Mouse (Mus musculus): Measurements from ENCODE around the gene Sulf2.

DNA sequence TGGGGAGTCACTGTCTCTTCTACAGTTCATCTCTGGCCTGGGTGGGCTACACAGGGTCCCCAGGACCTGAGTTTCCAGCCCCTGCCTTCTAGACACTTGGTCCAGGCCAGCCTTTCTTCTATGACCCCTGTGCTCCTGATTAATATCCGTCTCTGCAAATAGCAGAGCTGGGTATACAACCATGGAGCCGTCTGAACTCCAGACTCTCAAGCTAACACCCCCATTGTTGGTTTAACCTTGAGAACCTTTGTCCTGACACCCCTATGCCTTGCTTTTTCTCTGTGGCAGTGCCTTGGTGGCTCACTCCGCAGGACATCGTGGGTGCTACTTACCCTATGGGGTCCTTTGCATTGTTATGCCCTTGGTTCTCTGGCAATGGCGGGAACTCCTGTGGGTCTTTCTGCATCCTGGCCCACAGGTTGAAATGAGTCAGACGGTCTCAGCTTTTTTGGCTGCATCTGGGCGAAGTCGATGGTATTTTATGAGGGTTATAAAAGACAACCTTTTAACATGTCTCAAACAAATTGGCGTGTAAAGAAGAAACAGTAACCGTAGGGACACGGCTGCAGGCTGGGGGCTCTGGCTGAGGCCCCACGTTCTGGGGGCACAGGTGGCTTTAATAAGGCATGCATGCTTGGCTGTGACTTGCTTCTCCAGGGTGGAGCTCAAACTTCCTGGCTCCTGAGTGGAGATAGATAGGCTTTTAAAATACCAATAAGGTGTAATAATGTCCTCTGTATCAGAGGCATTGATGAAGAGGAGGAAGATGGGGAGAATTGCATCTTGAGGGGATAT lies 2.5 kb upstream of the Sulf2 start:
- no peak for TF ChIP-seq CTCF (IDR thresholded peaks at IDR 0.05; ENCODE audit: control insufficient read depth, insufficient read depth, insufficient replicate concordance, low read depth, low read length)
- TF ChIP-seq POLR2A (IDR thresholded peaks at IDR 0.05; ENCODE audit: control insufficient read depth, low read depth, low read length): no peak
